Mouse (Mus musculus): ENCODE data around the gene Tob1. TPM values are rescaled to one million over a fixed set of nuclear protein-coding genes. Genes with fewer than 3 reads are reported as not detected.

The Tob1 gene
- polyA plus RNA-seq, 1 experiment from 2014 or later: 40.3 TPM

DNA sequence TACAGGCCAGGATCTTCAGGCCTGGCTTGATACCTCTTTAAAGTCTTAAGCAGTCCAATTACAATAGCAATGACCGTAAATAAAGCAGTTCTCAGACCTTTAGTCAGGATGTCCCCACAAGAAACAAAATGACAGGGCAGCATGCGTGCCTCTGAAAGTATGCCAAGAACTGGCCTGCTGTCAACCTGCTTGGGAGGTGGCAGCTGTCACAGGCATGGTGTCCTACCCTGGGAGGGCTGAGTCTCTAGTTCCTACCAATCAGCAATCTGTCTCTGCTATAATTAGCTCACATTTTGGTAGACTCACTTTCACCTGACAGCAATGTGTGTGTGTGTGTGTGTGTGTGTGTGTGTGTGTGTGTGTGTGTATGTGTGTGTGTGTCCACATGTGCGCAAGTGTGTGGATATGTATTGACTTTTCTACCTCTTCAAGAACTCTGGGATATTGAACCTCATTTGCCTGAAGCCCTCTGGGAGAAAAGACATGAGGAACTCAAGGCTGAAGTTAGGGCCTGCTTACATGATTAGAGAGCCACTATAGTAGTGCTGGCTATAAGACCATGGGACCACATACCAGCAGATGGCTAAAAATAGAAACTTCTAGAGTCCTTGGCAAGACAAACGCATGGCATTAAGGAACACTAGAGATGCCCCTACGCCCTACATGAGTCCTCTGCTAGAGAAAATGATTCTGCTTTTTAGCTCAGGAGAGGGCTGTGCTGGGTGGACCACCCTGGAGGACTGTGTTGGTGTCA, 18.1 kb downstream of the Tob1 start:
- no peak overlapping the region for H3K4me2 ChIP-seq (ENCODE audit: low read depth, low read length)
- DNase-seq (ENCODE audit: low spot score): no peak
- no peak overlapping the region for H3K9ac ChIP-seq (ENCODE audit: low read depth, low read length)
- no peaks in the 10 kb centered on the region for H3K27me3 ChIP-seq (replicated peaks; ENCODE audit: control insufficient read depth, insufficient read depth, low read length)
- H3K36me3 ChIP-seq (ENCODE audit: control insufficient read depth, insufficient read depth, low read length): no peaks in the 10 kb centered on the region
- peaks cover 12% of the 10 kb centered on the region for H3K4me1 ChIP-seq (ENCODE audit: control insufficient read depth, insufficient read depth, low read length)
- H3K4me3 ChIP-seq (ENCODE audit: low read depth, low read length): no peak overlapping the region
- 85% methylated on average over 5 of the region's 5 CpGs for WGBS
- no peak for ATAC-seq (ENCODE audit: low read depth)
- no peak overlapping the region for H3K27ac ChIP-seq (replicated peaks; ENCODE audit: low read depth, low read length)
- no peaks in the 10 kb centered on the region for H3K9me3 ChIP-seq (ENCODE audit: control insufficient read depth, low read length)

DNA sequence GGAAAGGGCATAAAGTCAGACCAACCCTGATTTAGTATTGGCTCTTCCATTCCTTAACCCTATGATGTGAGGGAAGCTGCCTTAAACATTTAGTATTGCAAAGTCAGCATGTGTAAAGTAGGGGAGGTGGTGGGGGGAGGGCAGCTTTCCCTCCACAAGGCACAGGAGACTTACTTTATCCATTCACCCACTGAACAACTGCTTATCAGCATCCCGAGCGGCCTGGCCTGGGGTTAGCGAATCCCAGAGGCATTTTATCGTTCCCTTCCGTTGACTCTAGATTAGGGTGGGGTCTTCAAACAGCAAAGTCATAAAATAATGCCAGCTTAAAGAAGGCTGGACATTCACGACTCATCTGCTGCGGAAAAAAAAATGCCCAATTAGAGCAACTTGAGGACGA, 19.0 kb downstream of the Tob1 start:
- Histone ChIP-seq H3K4me1 (ENCODE audit: control insufficient read depth, insufficient read depth, low read length) (peaks cover 12% of the 10 kb centered on the region), H3K9me3 (ENCODE audit: control insufficient read depth, low read length) (no peaks in the 10 kb centered on the region), H3K36me3 (ENCODE audit: control insufficient read depth, insufficient read depth, low read length) (no peaks in the 10 kb centered on the region), H3K4me3 (ENCODE audit: low read depth, low read length) (no peak overlapping the region), H3K27me3 (replicated peaks; ENCODE audit: control insufficient read depth, insufficient read depth, low read length) (no peaks in the 10 kb centered on the region), H3K9ac (ENCODE audit: low read depth, low read length) (no peak overlapping the region), H3K27ac (replicated peaks; ENCODE audit: low read depth, low read length) (no peak overlapping the region), H3K4me2 (ENCODE audit: low read depth, low read length) (no peak overlapping the region)
- WGBS: 78% methylated on average over 8 of the region's 8 CpGs
- ATAC-seq (ENCODE audit: low read depth) (no peak), DNase-seq (ENCODE audit: low spot score) (no peak)

DNA sequence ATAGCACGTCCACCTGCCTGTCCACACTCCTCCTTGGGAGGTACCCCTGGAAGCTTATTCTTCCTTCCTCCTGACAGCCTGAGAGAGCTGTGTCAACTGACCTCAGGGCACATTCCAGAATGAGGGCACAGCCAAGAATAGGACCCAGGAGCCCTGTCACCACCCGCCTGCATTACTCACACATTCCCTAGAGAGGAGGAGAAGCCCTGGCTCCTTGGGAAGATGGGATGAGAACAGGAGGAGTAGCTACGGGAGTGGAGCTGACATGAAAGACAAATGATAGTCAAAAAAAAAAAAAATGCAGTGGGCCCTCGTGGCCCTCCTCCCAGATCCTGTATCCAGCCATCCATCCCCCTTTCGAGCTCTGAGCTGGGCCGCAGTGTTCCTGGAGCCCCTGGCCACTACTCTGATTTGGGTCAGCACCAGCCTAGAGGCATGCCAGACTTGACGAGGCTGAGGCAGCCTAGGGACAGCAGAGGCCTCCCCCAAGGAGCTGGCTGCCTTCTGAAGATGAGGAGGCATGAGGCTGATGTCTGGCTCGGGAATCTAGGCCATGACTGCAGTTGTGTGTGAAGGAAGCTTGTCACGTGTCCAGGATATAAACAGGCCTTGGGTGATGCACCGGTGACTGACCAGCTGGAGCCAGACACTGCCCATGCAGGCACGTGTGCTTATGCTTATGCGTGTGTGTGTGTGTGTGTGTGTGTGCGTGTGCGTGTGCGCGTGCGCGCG, 20.7 kb downstream of the Tob1 start:
- H3K27me3 ChIP-seq (replicated peaks; ENCODE audit: control insufficient read depth, insufficient read depth, low read length): no peaks in the 10 kb centered on the region
- DNase-seq (ENCODE audit: low spot score): no peak
- no peak overlapping the region for H3K4me3 ChIP-seq (ENCODE audit: low read depth, low read length)
- H3K4me2 ChIP-seq (ENCODE audit: low read depth, low read length): no peak overlapping the region
- no peak overlapping the region for H3K9ac ChIP-seq (ENCODE audit: low read depth, low read length)
- ATAC-seq (ENCODE audit: low read depth): no peak
- no peak overlapping the region for H3K27ac ChIP-seq (replicated peaks; ENCODE audit: low read depth, low read length)
- H3K9me3 ChIP-seq (ENCODE audit: control insufficient read depth, low read length): no peaks in the 10 kb centered on the region
- H3K36me3 ChIP-seq (ENCODE audit: control insufficient read depth, insufficient read depth, low read length): no peaks in the 10 kb centered on the region
- WGBS: 60% methylated on average over 17 of the region's 19 CpGs
- H3K4me1 ChIP-seq (ENCODE audit: control insufficient read depth, insufficient read depth, low read length): peaks cover 12% of the 10 kb centered on the region

DNA sequence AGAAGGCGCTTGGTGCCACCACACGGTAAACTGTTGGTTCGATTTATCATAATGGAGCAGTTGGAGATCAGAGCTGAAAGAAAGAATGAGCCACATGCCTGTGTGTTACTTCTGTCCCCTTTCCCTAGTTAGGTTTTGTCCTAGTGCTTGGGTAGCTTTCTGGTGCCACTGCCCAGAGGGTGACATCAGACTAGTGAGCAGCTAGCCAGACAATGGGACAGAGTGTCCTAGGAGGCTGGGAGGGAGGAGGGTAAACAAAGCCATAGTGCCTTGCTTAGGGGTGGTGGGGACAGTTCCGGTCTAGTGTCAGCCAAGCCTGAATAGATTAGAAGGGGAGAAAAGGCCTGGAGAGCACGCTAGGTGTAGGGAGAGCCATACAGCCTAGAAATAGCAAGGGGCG, 22.2 kb downstream of the Tob1 start:
- Histone ChIP-seq H3K4me1 (ENCODE audit: control insufficient read depth, insufficient read depth, low read length) (peaks cover 5% of the 10 kb centered on the region), H3K36me3 (ENCODE audit: control insufficient read depth, insufficient read depth, low read length) (no peaks in the 10 kb centered on the region), H3K27me3 (replicated peaks; ENCODE audit: control insufficient read depth, insufficient read depth, low read length) (no peaks in the 10 kb centered on the region), H3K9me3 (ENCODE audit: control insufficient read depth, low read length) (no peaks in the 10 kb centered on the region), H3K27ac (replicated peaks; ENCODE audit: low read depth, low read length) (no peak overlapping the region), H3K4me2 (ENCODE audit: low read depth, low read length) (no peak overlapping the region), H3K4me3 (ENCODE audit: low read depth, low read length) (no peak overlapping the region), H3K9ac (ENCODE audit: low read depth, low read length) (no peak overlapping the region)
- no peak for ATAC-seq (ENCODE audit: low read depth)
- DNase-seq (ENCODE audit: low spot score): no peak
- 72% methylated on average over 6 of the region's 6 CpGs for WGBS

DNA sequence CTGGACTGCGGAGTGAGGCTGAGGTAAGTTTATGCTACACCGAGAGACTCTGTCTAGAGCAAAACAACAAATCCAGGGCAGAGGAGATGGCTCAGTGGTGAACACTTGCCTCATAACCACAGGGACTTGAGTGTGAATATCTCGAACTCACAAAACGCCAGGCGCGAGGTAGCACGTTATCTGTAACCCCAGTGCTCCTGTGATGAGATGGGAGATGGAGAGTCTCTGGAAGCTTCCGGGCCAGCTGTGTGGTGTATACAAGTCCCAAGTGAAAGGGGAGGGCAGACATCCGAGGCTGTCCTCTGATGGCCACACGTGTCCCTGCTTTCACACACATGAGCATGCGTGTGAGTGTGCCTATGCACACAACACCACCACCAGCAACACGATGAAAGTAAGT, 23.1 kb downstream of the Tob1 start:
- ATAC-seq (ENCODE audit: low read depth) (no peak), DNase-seq (ENCODE audit: low spot score) (no peak)
- Histone ChIP-seq H3K9ac (ENCODE audit: low read depth, low read length) (no peak overlapping the region), H3K9me3 (ENCODE audit: control insufficient read depth, low read length) (no peaks in the 10 kb centered on the region), H3K4me3 (ENCODE audit: low read depth, low read length) (no peak overlapping the region), H3K36me3 (ENCODE audit: control insufficient read depth, insufficient read depth, low read length) (no peaks in the 10 kb centered on the region), H3K4me2 (ENCODE audit: low read depth, low read length) (no peak overlapping the region), H3K27me3 (replicated peaks; ENCODE audit: control insufficient read depth, insufficient read depth, low read length) (no peaks in the 10 kb centered on the region), H3K27ac (replicated peaks; ENCODE audit: low read depth, low read length) (no peak overlapping the region), H3K4me1 (ENCODE audit: control insufficient read depth, insufficient read depth, low read length) (no peaks in the 10 kb centered on the region)
- 86% methylated on average over 12 of the region's 12 CpGs for WGBS

DNA sequence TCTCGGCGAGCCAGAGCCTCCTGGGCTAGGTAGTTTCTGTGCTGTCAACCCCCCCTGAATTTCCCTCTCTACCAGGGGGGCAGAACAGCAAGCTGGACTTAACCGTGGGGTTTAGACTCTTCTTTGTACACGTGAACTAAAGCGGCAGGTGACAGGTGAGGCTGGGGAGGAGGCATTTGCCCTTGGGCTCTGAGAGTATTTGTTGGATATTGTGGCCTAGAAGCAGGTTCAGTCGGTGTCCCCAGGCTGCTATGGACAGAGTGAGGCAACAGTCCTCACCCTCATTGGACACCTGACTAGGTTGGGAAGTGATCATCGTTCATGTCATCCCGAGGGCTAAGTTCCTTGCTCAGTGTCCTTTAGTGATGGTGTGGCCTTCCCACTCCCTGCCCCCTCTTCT, 23.6 kb downstream of the Tob1 start:
- ATAC-seq (ENCODE audit: low read depth) (no peak), DNase-seq (ENCODE audit: low spot score) (no peak)
- H3K4me1 ChIP-seq (ENCODE audit: control insufficient read depth, insufficient read depth, low read length): no peaks in the 10 kb centered on the region
- H3K4me3 ChIP-seq (ENCODE audit: low read depth, low read length): no peak overlapping the region
- H3K36me3 ChIP-seq (ENCODE audit: control insufficient read depth, insufficient read depth, low read length): no peaks in the 10 kb centered on the region
- 83% methylated on average over 8 of the region's 8 CpGs for WGBS
- no peak overlapping the region for H3K9ac ChIP-seq (ENCODE audit: low read depth, low read length)
- no peaks in the 10 kb centered on the region for H3K9me3 ChIP-seq (ENCODE audit: control insufficient read depth, low read length)
- H3K27me3 ChIP-seq (replicated peaks; ENCODE audit: control insufficient read depth, insufficient read depth, low read length): no peaks in the 10 kb centered on the region
- no peak overlapping the region for H3K4me2 ChIP-seq (ENCODE audit: low read depth, low read length)
- H3K27ac ChIP-seq (replicated peaks; ENCODE audit: low read depth, low read length): no peak overlapping the region

DNA sequence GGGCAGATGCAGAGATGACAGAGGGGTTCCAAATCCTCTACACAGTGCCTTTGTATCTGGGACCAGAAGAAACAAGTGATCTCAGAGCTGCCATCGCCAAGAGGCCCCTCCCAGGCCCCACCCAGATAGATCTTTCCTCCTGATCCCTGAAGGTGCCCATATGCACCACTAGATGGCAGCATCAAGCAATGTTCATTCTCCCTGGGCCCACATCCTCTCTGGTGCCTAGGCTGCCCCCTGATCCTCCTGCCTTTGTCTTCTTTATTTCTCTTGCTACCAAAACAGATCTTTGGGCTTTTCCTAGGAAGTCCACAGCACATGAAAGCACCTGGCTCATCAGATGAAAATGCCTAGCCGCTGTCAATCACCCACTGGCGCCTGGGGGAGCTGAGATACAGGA, 24.8 kb downstream of the Tob1 start:
- H3K36me3 ChIP-seq (ENCODE audit: control insufficient read depth, insufficient read depth, low read length): no peaks in the 10 kb centered on the region
- H3K27ac ChIP-seq (replicated peaks; ENCODE audit: low read depth, low read length): peak overlapping the region; percentile 42; the same call in 1 of the 2 replicates
- DNase-seq (ENCODE audit: low spot score): peak; percentile 90
- WGBS: 16% methylated on average over 3 of the region's 3 CpGs
- H3K9me3 ChIP-seq (ENCODE audit: control insufficient read depth, low read length): no peaks in the 10 kb centered on the region
- H3K9ac ChIP-seq (ENCODE audit: low read depth, low read length): no peak overlapping the region; the same call in 1 of the 2 replicates
- H3K4me3 ChIP-seq (ENCODE audit: low read depth, low read length): no peak overlapping the region
- no peaks in the 10 kb centered on the region for H3K27me3 ChIP-seq (replicated peaks; ENCODE audit: control insufficient read depth, insufficient read depth, low read length)
- H3K4me1 ChIP-seq (ENCODE audit: control insufficient read depth, insufficient read depth, low read length): no peaks in the 10 kb centered on the region
- peak; percentile 93 for ATAC-seq (ENCODE audit: low read depth)
- peak overlapping the region; percentile 27; the same call in 1 of the 2 replicates for H3K4me2 ChIP-seq (ENCODE audit: low read depth, low read length)

DNA sequence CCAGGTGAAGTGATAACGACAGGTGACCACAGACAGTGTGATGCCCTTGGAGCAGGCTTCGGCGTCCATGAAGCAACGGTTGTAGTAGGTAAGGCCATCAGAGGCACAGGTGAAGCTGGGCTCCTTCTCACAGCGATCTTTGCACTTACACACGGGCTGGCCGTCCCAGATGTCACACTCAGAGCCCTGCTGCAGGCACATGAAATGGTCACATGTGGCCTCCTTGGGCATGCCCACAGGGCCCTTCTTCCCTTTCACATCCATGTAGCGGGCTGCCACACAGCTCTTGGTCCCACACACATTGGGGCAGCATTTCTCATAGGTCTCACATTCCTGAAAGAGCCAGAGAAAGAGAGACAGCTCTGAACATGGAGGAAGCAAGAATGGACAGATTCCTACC, 27.5 kb downstream of the Tob1 start:
- H3K9ac ChIP-seq (ENCODE audit: low read depth, low read length): no peak overlapping the region
- H3K36me3 ChIP-seq (ENCODE audit: control insufficient read depth, insufficient read depth, low read length): no peaks in the 10 kb centered on the region
- ATAC-seq (ENCODE audit: low read depth): no peak
- DNase-seq (ENCODE audit: low spot score): no peak
- H3K9me3 ChIP-seq (ENCODE audit: control insufficient read depth, low read length): no peaks in the 10 kb centered on the region
- H3K27ac ChIP-seq (replicated peaks; ENCODE audit: low read depth, low read length): no peak overlapping the region
- no peak overlapping the region for H3K4me3 ChIP-seq (ENCODE audit: low read depth, low read length)
- H3K4me1 ChIP-seq (ENCODE audit: control insufficient read depth, insufficient read depth, low read length): peaks cover 17% of the 10 kb centered on the region
- WGBS: 87% methylated on average over 8 of the region's 8 CpGs
- H3K4me2 ChIP-seq (ENCODE audit: low read depth, low read length): no peak overlapping the region
- no peaks in the 10 kb centered on the region for H3K27me3 ChIP-seq (replicated peaks; ENCODE audit: control insufficient read depth, insufficient read depth, low read length)

DNA sequence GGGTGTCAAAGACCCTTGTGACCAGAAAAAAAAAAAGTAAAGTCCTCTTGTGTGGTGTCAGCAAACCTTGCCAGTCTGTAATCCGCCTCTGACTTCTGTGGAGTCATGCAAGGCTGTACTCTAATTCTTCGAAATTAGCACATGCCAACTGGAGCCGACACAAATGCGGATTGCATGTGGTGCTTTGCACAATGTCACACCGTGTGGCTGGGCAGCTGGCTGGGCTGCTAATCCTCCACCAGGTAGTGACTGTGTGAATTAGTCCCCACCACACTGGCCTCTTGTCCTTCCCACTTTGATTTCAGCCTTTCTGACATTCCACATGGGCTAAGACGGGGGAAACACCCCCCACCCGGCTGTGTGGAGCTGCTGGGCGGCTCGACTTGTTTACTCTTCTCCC, 28.5 kb downstream of the Tob1 start:
- DNase-seq (ENCODE audit: low spot score): peak; percentile 35

More for the DNA sequence above, 28.5 kb downstream of the Tob1 start:
- no peaks in the 10 kb centered on the region for H3K36me3 ChIP-seq (ENCODE audit: control insufficient read depth, insufficient read depth, low read length)
- WGBS: 34% methylated on average over 9 of the region's 9 CpGs
- H3K27me3 ChIP-seq (replicated peaks; ENCODE audit: control insufficient read depth, insufficient read depth, low read length): no peaks in the 10 kb centered on the region
- H3K4me3 ChIP-seq (ENCODE audit: low read depth, low read length): no peak overlapping the region
- H3K4me1 ChIP-seq (ENCODE audit: control insufficient read depth, insufficient read depth, low read length): peaks cover 24% of the 10 kb centered on the region
- no peak for ATAC-seq (ENCODE audit: low read depth)
- H3K27ac ChIP-seq (replicated peaks; ENCODE audit: low read depth, low read length): no peak overlapping the region
- H3K4me2 ChIP-seq (ENCODE audit: low read depth, low read length): no peak overlapping the region
- no peaks in the 10 kb centered on the region for H3K9me3 ChIP-seq (ENCODE audit: control insufficient read depth, low read length)
- H3K9ac ChIP-seq (ENCODE audit: low read depth, low read length): peak overlapping the region; percentile 49

All from embryonic facial prominence, embryonic 14.5 days (tissue).